Mouse (Mus musculus): ENCODE results near the gene Mrfap1. TPM values are rescaled to one million over a fixed set of nuclear protein-coding genes. Genes with fewer than 3 reads are reported as not detected.

Mrfap1 gene
- polyA plus RNA-seq, 1 experiment from 2014 or later, result 106 TPM

- Histone ChIP-seq H3K4me1 (ENCODE audit: control insufficient read depth, low read depth, low read length) (no peaks in the 10 kb centered on the region), H3K4me2 (ENCODE audit: low read depth, low read length) (no peak overlapping the region), H3K27ac (ENCODE audit: low read length) (no peak overlapping the region), H3K4me3 (ENCODE audit: low read depth, low read length) (no peak overlapping the region), H3K9ac (ENCODE audit: low read depth, low read length) (no peak overlapping the region), H3K9me3 (replicated peaks; ENCODE audit: control insufficient read depth, low read length) (no peaks in the 10 kb centered on the region; the same call in 1 of the 2 replicates), H3K36me3 (ENCODE audit: control insufficient read depth, insufficient read depth) (no peaks in the 10 kb centered on the region), H3K27me3 (ENCODE audit: control insufficient read depth, insufficient read depth, low read depth, low read length) (no peaks in the 10 kb centered on the region)
- 42% methylated on average over 9 of the region's 9 CpGs for WGBS (ENCODE audit: insufficient replicate concordance)
- no peak for ATAC-seq (ENCODE audit: low read depth)
Measured at GRCm38 (mm10) chr5:36776021-36776575, 20.5 kb downstream of the Mrfap1 start.

- H3K9me3 ChIP-seq (replicated peaks; ENCODE audit: control insufficient read depth, low read length), result no peaks in the 10 kb centered on the region; the same call in 1 of the 2 replicates
- no peak overlapping the region for H3K9ac ChIP-seq (ENCODE audit: low read depth, low read length)
- H3K4me3 ChIP-seq (ENCODE audit: low read depth, low read length), result no peak overlapping the region
- H3K4me2 ChIP-seq (ENCODE audit: low read depth, low read length), result no peak overlapping the region
- no peaks in the 10 kb centered on the region for H3K27me3 ChIP-seq (ENCODE audit: control insufficient read depth, insufficient read depth, low read depth, low read length)
- no peak for ATAC-seq (ENCODE audit: low read depth)
- H3K4me1 ChIP-seq (ENCODE audit: control insufficient read depth, low read depth, low read length), result no peaks in the 10 kb centered on the region
- no peaks in the 10 kb centered on the region for H3K36me3 ChIP-seq (ENCODE audit: control insufficient read depth, insufficient read depth)
- H3K27ac ChIP-seq (ENCODE audit: low read length), result no peak overlapping the region
- WGBS (ENCODE audit: insufficient replicate concordance), result 61% methylated on average over 2 of the region's 2 CpGs
Measured at GRCm38 (mm10) chr5:36775317-36775716, 21.3 kb downstream of the Mrfap1 start.

DNA sequence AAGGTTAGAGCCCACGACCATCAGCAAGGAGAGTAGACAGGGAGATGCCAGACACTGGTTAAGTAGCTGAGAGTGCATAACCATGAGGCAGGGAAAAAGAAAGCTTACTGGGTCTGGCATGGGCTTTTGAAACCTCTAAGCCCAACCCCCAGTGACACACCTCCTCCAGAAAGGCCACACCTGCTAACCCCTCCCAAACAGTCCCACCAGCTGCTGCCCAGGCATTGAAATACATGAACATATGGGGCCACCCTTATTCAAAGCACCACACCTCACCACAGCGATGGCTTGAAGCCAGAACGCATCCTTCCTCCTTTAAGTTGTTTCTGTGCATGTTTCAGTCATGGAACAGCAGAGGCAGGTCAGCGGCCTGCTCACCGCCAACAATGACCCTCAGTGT lies 24.0 kb downstream of the Mrfap1 start:
- no peak for ATAC-seq (ENCODE audit: low read depth)
- Histone ChIP-seq H3K36me3 (ENCODE audit: control insufficient read depth, insufficient read depth) (no peaks in the 10 kb centered on the region), H3K4me1 (ENCODE audit: control insufficient read depth, low read depth, low read length) (no peaks in the 10 kb centered on the region), H3K9me3 (replicated peaks; ENCODE audit: control insufficient read depth, low read length) (no peaks in the 10 kb centered on the region), H3K4me2 (ENCODE audit: low read depth, low read length) (no peak overlapping the region), H3K9ac (ENCODE audit: low read depth, low read length) (no peak overlapping the region), H3K27ac (ENCODE audit: low read length) (no peak overlapping the region), H3K4me3 (ENCODE audit: low read depth, low read length) (no peak overlapping the region), H3K27me3 (ENCODE audit: control insufficient read depth, insufficient read depth, low read depth, low read length) (no peaks in the 10 kb centered on the region)
- WGBS (ENCODE audit: insufficient replicate concordance), result 68% methylated on average over 5 of the region's 5 CpGs

DNA sequence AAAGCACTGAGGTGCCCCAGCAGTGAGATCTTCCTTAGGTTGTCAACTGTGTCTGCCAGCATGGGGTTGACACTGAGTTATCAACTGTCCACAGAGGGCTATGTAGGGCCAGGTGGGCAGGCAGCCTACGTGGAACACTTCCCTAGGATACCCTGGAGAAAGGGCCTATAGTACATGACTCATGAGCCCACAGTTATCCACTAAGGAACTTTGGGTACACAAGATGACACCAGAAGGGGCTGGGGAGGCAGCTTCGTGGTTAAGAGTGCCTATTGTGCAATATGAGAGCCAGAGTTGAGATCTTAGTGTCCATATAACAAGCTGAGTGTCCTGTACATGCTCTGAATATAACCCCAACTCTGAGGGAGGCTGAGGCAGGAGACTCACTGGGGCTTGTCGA lies 27.0 kb downstream of the Mrfap1 start:
- no peak overlapping the region for H3K9ac ChIP-seq (ENCODE audit: low read depth, low read length)
- no peak for ATAC-seq (ENCODE audit: low read depth)
- H3K4me2 ChIP-seq (ENCODE audit: low read depth, low read length), result no peak overlapping the region
- no peak overlapping the region for H3K4me3 ChIP-seq (ENCODE audit: low read depth, low read length)
- no peaks in the 10 kb centered on the region for H3K36me3 ChIP-seq (ENCODE audit: control insufficient read depth, insufficient read depth)
- no peaks in the 10 kb centered on the region for H3K9me3 ChIP-seq (replicated peaks; ENCODE audit: control insufficient read depth, low read length)
- 21% methylated on average over 3 of the region's 3 CpGs for WGBS (ENCODE audit: insufficient replicate concordance)
- no peaks in the 10 kb centered on the region for H3K27me3 ChIP-seq (ENCODE audit: control insufficient read depth, insufficient read depth, low read depth, low read length)
- H3K4me1 ChIP-seq (ENCODE audit: control insufficient read depth, low read depth, low read length), result no peaks in the 10 kb centered on the region
- no peak overlapping the region for H3K27ac ChIP-seq (ENCODE audit: low read length)

DNA sequence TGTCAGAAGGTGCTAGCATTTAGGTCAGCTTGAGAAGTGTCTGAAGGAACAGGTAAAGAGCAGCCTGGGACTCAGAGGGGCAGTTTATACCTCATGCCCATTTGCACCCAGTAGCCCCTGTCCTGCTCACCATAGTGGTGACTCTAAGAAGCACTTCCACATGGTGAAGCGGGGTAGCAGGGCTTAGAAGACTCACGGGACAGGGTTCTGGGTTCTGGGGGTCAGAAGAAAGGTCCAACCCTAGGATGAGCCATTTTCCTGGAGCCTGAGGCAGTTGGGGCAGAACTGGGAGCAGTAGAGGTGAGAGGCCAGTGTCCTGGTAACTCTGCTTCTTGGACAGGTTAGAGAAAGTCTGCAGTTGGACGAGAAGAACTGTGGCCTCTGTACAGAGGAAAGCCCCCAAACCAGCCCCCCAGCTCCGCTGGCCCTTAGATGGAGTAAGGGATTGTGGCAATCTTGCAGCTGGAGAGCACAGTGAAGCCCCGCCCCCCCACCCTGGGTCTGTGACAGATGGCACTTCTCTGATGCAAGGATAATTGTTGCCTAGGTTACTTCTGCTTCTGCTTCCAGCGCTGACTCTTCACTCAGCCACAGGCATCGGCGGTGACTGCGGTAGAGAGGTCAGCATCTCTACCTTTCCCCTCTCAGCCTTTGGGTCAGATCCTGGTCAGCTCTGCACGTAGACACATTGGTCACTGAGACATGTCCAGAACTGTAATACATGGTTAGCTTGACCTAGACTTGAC lies 29.4 kb downstream of the Mrfap1 start:
- Histone ChIP-seq H3K4me3 (ENCODE audit: low read depth, low read length) (no peak overlapping the region), H3K27ac (ENCODE audit: low read length) (no peak overlapping the region), H3K9me3 (replicated peaks; ENCODE audit: control insufficient read depth, low read length) (no peaks in the 10 kb centered on the region), H3K4me1 (ENCODE audit: control insufficient read depth, low read depth, low read length) (no peaks in the 10 kb centered on the region), H3K36me3 (ENCODE audit: control insufficient read depth, insufficient read depth) (no peaks in the 10 kb centered on the region), H3K4me2 (ENCODE audit: low read depth, low read length) (no peak overlapping the region), H3K27me3 (ENCODE audit: control insufficient read depth, insufficient read depth, low read depth, low read length) (no peaks in the 10 kb centered on the region), H3K9ac (ENCODE audit: low read depth, low read length) (no peak overlapping the region)
- WGBS (ENCODE audit: insufficient replicate concordance), result 18% methylated on average over 10 of the region's 10 CpGs
- no peak for ATAC-seq (ENCODE audit: low read depth)

GRCm38 (mm10) chr5:36759848-36760247 lies 36.7 kb downstream of the Mrfap1 start:
- no peak for ATAC-seq (ENCODE audit: low read depth)
- Histone ChIP-seq H3K36me3 (ENCODE audit: control insufficient read depth, insufficient read depth) (no peaks in the 10 kb centered on the region), H3K4me3 (ENCODE audit: low read depth, low read length) (no peak overlapping the region), H3K9me3 (replicated peaks; ENCODE audit: control insufficient read depth, low read length) (no peaks in the 10 kb centered on the region), H3K27me3 (ENCODE audit: control insufficient read depth, insufficient read depth, low read depth, low read length) (no peaks in the 10 kb centered on the region), H3K27ac (ENCODE audit: low read length) (no peak overlapping the region), H3K9ac (ENCODE audit: low read depth, low read length) (no peak overlapping the region), H3K4me1 (ENCODE audit: control insufficient read depth, low read depth, low read length) (no peaks in the 10 kb centered on the region), H3K4me2 (ENCODE audit: low read depth, low read length) (no peak overlapping the region)
- WGBS (ENCODE audit: insufficient replicate concordance), result 64% methylated on average over 4 of the region's 4 CpGs

- no peaks in the 10 kb centered on the region for H3K27me3 ChIP-seq (ENCODE audit: control insufficient read depth, insufficient read depth, low read depth, low read length)
- ATAC-seq (ENCODE audit: low read depth), result no peak
- 69% methylated on average over 5 of the region's 5 CpGs for WGBS (ENCODE audit: insufficient replicate concordance)
Measured at GRCm38 (mm10) chr5:36757033-36757432, 39.5 kb downstream of the Mrfap1 start.

GRCm38 (mm10) chr5:36750119-36751078 lies 46.2 kb downstream of the Mrfap1 start:
- Histone ChIP-seq H3K27ac (ENCODE audit: low read length) (no peak overlapping the region), H3K36me3 (ENCODE audit: control insufficient read depth, insufficient read depth) (no peaks in the 10 kb centered on the region), H3K27me3 (ENCODE audit: control insufficient read depth, insufficient read depth, low read depth, low read length) (no peaks in the 10 kb centered on the region), H3K9ac (ENCODE audit: low read depth, low read length) (no peak overlapping the region), H3K4me3 (ENCODE audit: low read depth, low read length) (no peak overlapping the region), H3K9me3 (replicated peaks; ENCODE audit: control insufficient read depth, low read length) (no peaks in the 10 kb centered on the region), H3K4me1 (ENCODE audit: control insufficient read depth, low read depth, low read length) (peaks cover 19% of the 10 kb centered on the region), H3K4me2 (ENCODE audit: low read depth, low read length) (no peak overlapping the region)
- 62% methylated on average over 9 of the region's 9 CpGs for WGBS (ENCODE audit: insufficient replicate concordance)
- no peak for ATAC-seq (ENCODE audit: low read depth)

More at GRCm38 (mm10) chr5:36757033-36757432, 39.5 kb downstream of the Mrfap1 start:
- Histone ChIP-seq H3K4me3 (ENCODE audit: low read depth, low read length) (no peak overlapping the region), H3K4me2 (ENCODE audit: low read depth, low read length) (no peak overlapping the region), H3K27ac (ENCODE audit: low read length) (no peak overlapping the region), H3K4me1 (ENCODE audit: control insufficient read depth, low read depth, low read length) (no peaks in the 10 kb centered on the region), H3K36me3 (ENCODE audit: control insufficient read depth, insufficient read depth) (no peaks in the 10 kb centered on the region), H3K9me3 (replicated peaks; ENCODE audit: control insufficient read depth, low read length) (no peaks in the 10 kb centered on the region), H3K9ac (ENCODE audit: low read depth, low read length) (no peak overlapping the region)

All from liver, embryonic 16.5 days (tissue).